Mouse (Mus musculus): ENCODE data around the gene Ncam1.

- TF ChIP-seq CTCF (IDR thresholded peaks at IDR 0.05; ENCODE audit: extremely low read depth, insufficient read depth, insufficient read length, insufficient replicate concordance) (no peak), POLR2A (IDR thresholded peaks at IDR 0.05; ENCODE audit: low read depth, low read length) (no peak)
Observed at GRCm38 (mm10) chr9:49571695-49572510, 226.8 kb downstream of the Ncam1 start.

All from spleen, adult 2 months (tissue).